Mouse (Mus musculus): ENCODE data around the gene Adcyap1. TPM values are rescaled to one million over a fixed set of nuclear protein-coding genes. Genes with fewer than 3 reads are reported as not detected.

The Adcyap1 gene
- polyA plus RNA-seq (2012; rRNA removed), result not detected in 2 replicates

DNA sequence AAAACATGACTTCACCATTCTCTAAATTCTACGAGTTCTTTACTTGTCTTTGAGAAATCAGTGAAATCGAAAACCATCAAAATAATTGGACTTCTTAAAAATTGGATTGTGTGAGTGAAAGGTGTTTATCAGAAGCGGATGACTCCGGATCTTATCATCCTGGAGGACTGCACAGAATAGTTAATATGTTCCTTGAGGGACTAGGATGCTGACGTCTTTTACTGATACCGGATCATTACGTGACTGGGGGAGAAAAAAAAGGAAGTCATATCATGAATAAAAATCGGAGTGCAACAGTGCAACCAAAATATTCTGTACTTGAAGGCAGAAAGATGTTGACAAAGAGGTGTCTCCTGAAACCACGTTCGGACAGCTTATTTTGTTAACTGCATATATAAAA lies at the start of gene Adcyap1:
Gene Adcyap1 (plus strand): TSS at position 301 of the 400 bp plus-strand sequence.
- Histone ChIP-seq H3K27ac (ENCODE audit: insufficient read depth, low read depth, low read length) (no peak within 1 kb of the TSS), H3K4me1 (ENCODE audit: control insufficient read depth, insufficient read depth, insufficient read length, low read length) (no peaks in the 10 kb centered on the region; the same call in 1 of the 2 replicates), H3K4me3 (ENCODE audit: low read depth, low read length) (no peak within 1 kb of the TSS), H3K27me3 (ENCODE audit: control insufficient read depth, insufficient read depth, low read length) (peaks cover 33% of the 10 kb centered on the region), H3K36me3 (ENCODE audit: control insufficient read depth, insufficient read depth, low read length) (no peaks in the 10 kb centered on the region)
- 37% methylated on average over 10 of the region's 10 CpGs for WGBS
- TF ChIP-seq CTCF (IDR thresholded peaks at IDR 0.05; ENCODE audit: extremely low read depth, insufficient read length, insufficient replicate concordance, low read depth, low read length) (no peak), POLR2A (IDR thresholded peaks at IDR 0.05; ENCODE audit: low read depth, low read length) (no peak)

- no peaks in the 10 kb centered on the region for H3K4me1 ChIP-seq (ENCODE audit: control insufficient read depth, insufficient read depth, insufficient read length, low read length)
- no peak overlapping the region for H3K27ac ChIP-seq (ENCODE audit: insufficient read depth, low read depth, low read length)
- TF ChIP-seq CTCF (IDR thresholded peaks at IDR 0.05; ENCODE audit: extremely low read depth, insufficient read length, insufficient replicate concordance, low read depth, low read length), result no peak
- TF ChIP-seq POLR2A (IDR thresholded peaks at IDR 0.05; ENCODE audit: low read depth, low read length), result no peak
- H3K27me3 ChIP-seq (ENCODE audit: control insufficient read depth, insufficient read depth, low read length), result no peaks in the 10 kb centered on the region
- no peak overlapping the region for H3K4me3 ChIP-seq (ENCODE audit: low read depth, low read length)
- WGBS, result 27% methylated on average over 1 of the region's 1 CpGs
- no peaks in the 10 kb centered on the region for H3K36me3 ChIP-seq (ENCODE audit: control insufficient read depth, insufficient read depth, low read length)
These were observed 40.5 kb upstream of the Adcyap1 start for GRCm38 (mm10) chr17:93158280-93158851.

DNA sequence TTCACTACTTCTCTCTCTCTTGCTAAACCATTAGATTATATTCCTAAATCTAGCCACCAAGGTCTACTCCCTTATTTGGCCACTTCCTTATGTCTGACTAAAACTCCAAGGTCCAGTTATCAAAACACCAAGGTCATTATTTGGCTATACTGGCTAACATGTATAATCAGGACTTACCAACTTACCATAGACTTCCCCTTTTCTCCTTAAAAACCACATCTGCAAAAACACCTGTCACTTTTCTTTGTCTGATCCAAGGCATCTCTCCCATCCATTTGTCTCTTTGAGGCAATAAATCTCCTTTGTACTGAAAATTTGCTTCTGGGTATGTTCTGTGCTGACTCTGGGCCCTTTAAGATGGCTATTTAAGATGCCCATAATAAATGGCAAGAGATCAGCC lies 29.2 kb upstream of the Adcyap1 start:
- Histone ChIP-seq H3K4me1 (ENCODE audit: control insufficient read depth, insufficient read depth, insufficient read length, low read length) (no peaks in the 10 kb centered on the region), H3K4me3 (ENCODE audit: low read depth, low read length) (no peak overlapping the region), H3K27ac (ENCODE audit: insufficient read depth, low read depth, low read length) (no peak overlapping the region), H3K36me3 (ENCODE audit: control insufficient read depth, insufficient read depth, low read length) (no peaks in the 10 kb centered on the region), H3K27me3 (ENCODE audit: control insufficient read depth, insufficient read depth, low read length) (no peaks in the 10 kb centered on the region)
- no peak for TF ChIP-seq CTCF (IDR thresholded peaks at IDR 0.05; ENCODE audit: extremely low read depth, insufficient read length, insufficient replicate concordance, low read depth, low read length)
- no peak for TF ChIP-seq POLR2A (IDR thresholded peaks at IDR 0.05; ENCODE audit: low read depth, low read length)

- H3K27me3 ChIP-seq (ENCODE audit: control insufficient read depth, insufficient read depth, low read length), result peaks cover 15% of the 10 kb centered on the region
- H3K36me3 ChIP-seq (ENCODE audit: control insufficient read depth, insufficient read depth, low read length), result no peaks in the 10 kb centered on the region
- TF ChIP-seq CTCF (IDR thresholded peaks at IDR 0.05; ENCODE audit: extremely low read depth, insufficient read length, insufficient replicate concordance, low read depth, low read length) (no peak), POLR2A (IDR thresholded peaks at IDR 0.05; ENCODE audit: low read depth, low read length) (no peak)
- no peak overlapping the region for H3K4me3 ChIP-seq (ENCODE audit: low read depth, low read length)
- H3K27ac ChIP-seq (ENCODE audit: insufficient read depth, low read depth, low read length), result no peak overlapping the region
- 54% methylated on average over 2 of the region's 2 CpGs for WGBS
- H3K4me1 ChIP-seq (ENCODE audit: control insufficient read depth, insufficient read depth, insufficient read length, low read length), result no peaks in the 10 kb centered on the region
These were observed 2.0 kb upstream of the Adcyap1 start for GRCm38 (mm10) chr17:93196846-93197245.

DNA sequence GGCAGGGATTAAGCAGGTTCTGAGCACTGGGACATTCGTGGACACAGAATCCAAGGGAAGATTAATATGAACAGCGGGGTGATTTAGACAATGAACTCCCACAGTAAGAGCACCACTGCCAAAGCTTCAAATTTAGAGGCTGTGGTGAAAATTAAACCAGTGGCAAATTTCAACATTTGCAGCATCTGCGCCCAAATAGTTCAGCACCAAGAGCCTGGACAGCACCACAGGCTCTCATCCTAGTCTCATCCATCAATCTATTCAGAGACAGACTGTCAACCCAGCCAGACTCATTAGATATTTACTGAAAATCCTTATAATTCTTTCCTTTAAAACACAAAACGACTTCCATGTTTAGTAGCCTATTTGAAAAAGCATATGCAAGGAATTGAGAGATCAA lies 604 bp upstream of the Adcyap1 start:
- H3K4me3 ChIP-seq (ENCODE audit: low read depth, low read length), result no peak overlapping the region
- TF ChIP-seq CTCF (IDR thresholded peaks at IDR 0.05; ENCODE audit: extremely low read depth, insufficient read length, insufficient replicate concordance, low read depth, low read length), result no peak
- TF ChIP-seq POLR2A (IDR thresholded peaks at IDR 0.05; ENCODE audit: low read depth, low read length), result no peak
- H3K4me1 ChIP-seq (ENCODE audit: control insufficient read depth, insufficient read depth, insufficient read length, low read length), result no peaks in the 10 kb centered on the region; the same call in 1 of the 2 replicates
- H3K27ac ChIP-seq (ENCODE audit: insufficient read depth, low read depth, low read length), result no peak overlapping the region
- no peaks in the 10 kb centered on the region for H3K36me3 ChIP-seq (ENCODE audit: control insufficient read depth, insufficient read depth, low read length)
- WGBS, result 15% methylated on average over 4 of the region's 4 CpGs
- peaks cover 29% of the 10 kb centered on the region for H3K27me3 ChIP-seq (ENCODE audit: control insufficient read depth, insufficient read depth, low read length)

DNA sequence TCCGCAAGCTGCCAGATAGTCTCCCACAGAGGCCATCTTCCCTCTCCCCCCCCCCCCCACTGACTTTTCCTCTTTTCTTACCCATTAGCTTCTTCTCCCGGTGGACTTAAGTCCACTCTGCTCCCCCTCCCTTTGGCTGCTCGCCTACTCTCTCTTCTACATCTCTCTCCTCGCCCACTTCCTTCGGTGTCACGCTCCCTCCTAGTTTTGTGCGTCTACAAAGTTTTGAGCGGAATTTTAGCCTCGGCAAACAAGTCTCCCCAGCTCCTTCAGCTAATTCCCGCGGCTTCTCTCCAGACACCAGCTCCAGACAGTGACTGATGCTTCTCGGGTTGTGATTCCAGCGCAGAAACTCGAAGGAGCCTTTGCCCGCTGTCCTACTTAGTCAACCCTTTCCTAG lies 401 bp downstream of the Adcyap1 start:
- WGBS, result 11% methylated on average over 15 of the region's 15 CpGs
- H3K4me1 ChIP-seq (ENCODE audit: control insufficient read depth, insufficient read depth, insufficient read length, low read length), result no peaks in the 10 kb centered on the region; the same call in 1 of the 2 replicates
- no peak overlapping the region for H3K27ac ChIP-seq (ENCODE audit: insufficient read depth, low read depth, low read length)
- H3K27me3 ChIP-seq (ENCODE audit: control insufficient read depth, insufficient read depth, low read length), result peaks cover 36% of the 10 kb centered on the region
- H3K4me3 ChIP-seq (ENCODE audit: low read depth, low read length), result no peak overlapping the region
- no peaks in the 10 kb centered on the region for H3K36me3 ChIP-seq (ENCODE audit: control insufficient read depth, insufficient read depth, low read length)
- TF ChIP-seq POLR2A (IDR thresholded peaks at IDR 0.05; ENCODE audit: low read depth, low read length) (no peak), CTCF (IDR thresholded peaks at IDR 0.05; ENCODE audit: extremely low read depth, insufficient read length, insufficient replicate concordance, low read depth, low read length) (no peak)

- Histone ChIP-seq H3K36me3 (ENCODE audit: control insufficient read depth, insufficient read depth, low read length) (no peaks in the 10 kb centered on the region), H3K4me3 (ENCODE audit: low read depth, low read length) (no peak overlapping the region), H3K27ac (ENCODE audit: insufficient read depth, low read depth, low read length) (no peak overlapping the region), H3K27me3 (ENCODE audit: control insufficient read depth, insufficient read depth, low read length) (peaks cover 36% of the 10 kb centered on the region), H3K4me1 (ENCODE audit: control insufficient read depth, insufficient read depth, insufficient read length, low read length) (no peaks in the 10 kb centered on the region; the same call in 1 of the 2 replicates)
- TF ChIP-seq CTCF (IDR thresholded peaks at IDR 0.05; ENCODE audit: extremely low read depth, insufficient read length, insufficient replicate concordance, low read depth, low read length) (no peak), POLR2A (IDR thresholded peaks at IDR 0.05; ENCODE audit: low read depth, low read length) (no peak)
- 13% methylated on average over 9 of the region's 9 CpGs for WGBS
These were observed 930 bp downstream of the Adcyap1 start for GRCm38 (mm10) chr17:93199747-93200146.
